Mouse (Mus musculus): ENCODE measurements around the gene Arsb.

Arsb gene

DNA sequence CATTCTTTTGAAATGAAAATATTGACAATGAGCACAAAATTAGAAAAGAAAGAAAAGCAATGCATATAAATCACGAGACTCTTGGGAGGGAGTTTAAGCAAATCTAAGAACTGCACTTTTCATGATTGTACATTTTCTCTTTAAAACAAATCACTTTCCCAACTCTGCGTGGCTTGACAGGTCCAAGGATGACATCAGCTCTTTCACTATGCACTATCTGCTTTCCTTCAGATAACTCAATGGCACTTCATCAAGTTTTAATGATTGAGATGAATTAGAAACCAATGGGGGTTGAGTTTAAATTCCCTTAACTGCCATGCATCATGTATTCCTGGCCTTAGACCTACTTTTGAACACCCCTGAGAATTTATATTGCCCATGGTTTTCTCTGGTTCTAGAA lies 124.0 kb downstream of the Arsb start:
- DNase-seq: no peak

DNA sequence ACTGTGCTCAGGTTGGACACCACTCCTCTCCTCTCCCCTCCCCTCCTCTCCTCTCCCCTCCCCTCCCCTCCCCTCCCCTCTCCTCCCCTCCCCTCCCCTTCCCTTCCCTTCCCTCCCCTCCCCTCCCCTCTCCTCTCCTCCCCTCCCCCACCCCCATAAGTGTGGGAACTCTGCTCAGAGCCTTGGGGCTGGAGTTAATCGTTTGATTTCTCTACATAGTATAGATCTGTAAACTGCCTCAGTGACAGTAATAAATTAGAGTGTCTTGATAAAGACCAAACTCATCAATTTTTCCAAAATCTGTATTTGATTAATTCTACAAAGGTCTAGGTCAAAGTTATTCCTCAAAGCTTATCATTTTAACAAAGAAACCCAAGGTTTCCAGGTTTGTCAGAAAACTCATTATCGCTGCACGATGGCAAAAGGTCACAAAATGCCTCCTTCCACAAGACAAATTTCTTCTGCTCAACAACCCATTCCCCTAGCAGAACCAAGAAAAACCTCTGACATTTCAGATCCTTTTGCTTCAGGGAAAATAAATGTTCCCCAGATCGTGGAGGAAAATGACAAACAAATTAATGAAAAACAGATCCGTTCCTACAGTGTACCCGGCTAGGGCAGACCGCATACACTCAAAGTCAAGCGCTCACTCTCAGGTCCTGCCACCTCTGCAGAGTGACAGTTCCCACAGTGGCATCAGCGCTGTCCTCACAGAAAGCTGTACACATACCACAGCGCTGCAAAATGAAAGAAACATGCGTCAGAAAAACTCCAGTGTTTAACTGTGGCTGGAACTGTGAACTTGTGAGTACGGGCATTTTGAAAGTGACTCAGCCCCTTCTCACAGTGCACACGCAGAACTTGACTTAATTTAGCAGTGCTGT lies 126.8 kb downstream of the Arsb start:
- no peak for DNase-seq

- no peak for DNase-seq
These were observed 128.2 kb downstream of the Arsb start for GRCm38 (mm10) chr13:93899378-93900256.

DNA sequence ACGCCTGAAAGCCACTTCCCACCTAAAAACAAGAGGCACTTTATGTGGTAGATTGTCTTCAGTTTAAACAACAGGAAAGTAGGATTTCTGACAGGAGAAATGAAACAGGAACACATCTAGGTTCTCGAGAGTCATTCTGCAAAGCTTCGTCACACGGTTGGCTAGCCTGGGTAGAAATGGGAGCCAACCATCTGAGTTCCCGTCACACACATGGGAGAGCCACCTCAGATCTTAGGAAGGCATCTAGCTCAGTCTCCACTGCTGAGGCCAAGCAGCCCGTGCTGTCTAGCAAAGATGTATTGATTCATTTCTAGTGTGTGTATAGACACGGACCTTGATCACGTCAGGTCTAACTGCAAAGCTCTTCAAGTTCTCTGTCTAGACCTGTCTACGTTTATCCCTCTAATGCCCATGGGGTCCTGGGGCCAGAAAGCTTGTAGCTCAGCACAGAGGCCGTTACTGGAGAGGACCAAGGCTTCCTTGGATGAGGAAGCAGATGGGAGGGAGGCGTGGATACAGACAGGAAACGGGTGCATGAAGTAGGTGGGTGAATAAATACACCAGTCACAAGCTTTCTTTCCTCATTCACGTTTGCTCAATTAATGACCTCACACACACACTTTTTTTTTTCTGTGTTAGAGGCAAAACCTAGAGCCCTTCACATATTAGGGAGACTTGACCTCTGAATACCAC lies 129.7 kb downstream of the Arsb start:
- no peak for DNase-seq

DNA sequence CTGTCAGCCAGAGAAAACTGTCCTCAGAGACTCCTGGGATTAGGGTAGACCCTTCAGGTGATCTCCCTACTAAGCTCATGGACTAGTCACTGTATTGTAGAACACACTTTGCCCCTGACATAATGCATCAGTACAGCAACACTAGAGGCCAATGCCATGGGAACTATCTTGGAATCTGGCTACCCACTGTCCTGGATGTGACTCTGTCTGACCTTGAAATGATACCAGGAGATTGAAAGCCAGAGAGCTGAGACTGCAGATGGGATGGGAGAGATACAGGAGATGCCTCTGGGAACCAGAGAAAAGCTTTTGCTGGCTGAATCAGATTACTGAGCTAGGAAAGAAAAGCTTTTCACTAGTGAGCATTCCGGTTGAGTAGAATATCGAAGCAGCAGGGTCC lies 130.7 kb downstream of the Arsb start:
- no peak for DNase-seq

DNA sequence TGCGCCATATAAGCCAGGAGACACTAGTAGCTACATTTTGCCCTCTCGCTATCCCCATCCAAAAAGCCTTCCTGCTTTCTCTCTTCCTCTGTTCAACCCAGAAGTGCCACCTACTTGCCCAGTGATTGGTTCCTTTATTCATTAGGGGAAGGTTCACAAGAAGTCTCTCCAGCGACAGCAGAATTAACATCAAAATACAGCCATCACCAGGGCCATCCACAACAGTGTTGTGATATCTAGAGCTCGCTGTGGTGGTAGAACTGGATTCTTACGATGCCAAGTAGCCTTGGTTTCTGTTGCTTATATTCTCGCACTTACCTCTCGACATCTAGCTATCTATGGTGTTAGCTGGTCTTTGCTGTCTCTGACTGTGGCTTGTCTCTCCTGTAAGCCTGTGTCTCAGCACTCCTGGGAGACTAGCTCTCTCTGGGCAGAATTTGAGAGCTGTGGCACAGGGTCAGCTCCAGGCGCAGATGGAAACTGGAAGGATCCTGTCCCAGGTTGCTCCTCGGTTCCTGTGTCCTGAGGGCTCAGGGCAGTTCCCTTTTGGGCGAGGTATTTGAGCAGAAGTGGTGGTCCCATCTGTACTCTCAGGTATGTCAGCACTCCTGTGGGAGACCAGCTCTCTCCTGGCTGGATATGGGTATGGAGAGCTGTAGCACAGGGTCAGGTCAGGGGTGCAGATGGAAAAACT lies 135.3 kb downstream of the Arsb start:
- no peak for DNase-seq

- no peak for DNase-seq
These were observed 136.5 kb downstream of the Arsb start for GRCm38 (mm10) chr13:93907971-93908370.

- no peak for DNase-seq
These were observed 138.4 kb downstream of the Arsb start for GRCm38 (mm10) chr13:93909847-93910246.

- DNase-seq: peak; percentile 41
These were observed 139.6 kb downstream of the Arsb start for GRCm38 (mm10) chr13:93911037-93911436.

DNA sequence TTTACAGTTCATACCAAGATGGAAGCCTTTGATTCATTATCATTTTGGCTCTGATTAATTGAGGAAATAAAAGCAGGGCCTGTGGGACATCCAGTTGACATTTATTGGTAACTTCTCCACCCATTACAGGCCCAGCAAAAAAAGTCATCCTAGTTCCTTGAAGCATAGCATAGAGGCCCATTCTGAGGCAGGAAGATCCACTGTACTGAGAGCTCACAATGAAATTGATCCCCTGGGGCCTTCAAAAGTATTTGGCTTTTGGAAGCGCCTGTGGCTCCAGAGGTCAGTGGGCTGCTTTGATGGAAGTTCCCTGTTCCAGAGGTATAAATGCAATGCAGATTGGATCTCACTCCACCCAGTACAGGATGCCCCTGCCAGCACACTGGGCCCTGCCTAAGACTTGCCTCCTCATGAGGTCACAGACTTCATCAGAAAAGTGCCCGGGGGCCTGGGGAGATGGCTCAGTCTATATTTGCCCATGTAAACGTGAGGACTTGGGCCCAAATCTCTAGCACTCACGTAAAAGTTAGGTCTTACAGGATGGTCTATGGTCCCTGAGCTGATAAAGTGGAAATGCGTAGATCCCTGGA lies 141.0 kb downstream of the Arsb start:
- DNase-seq: no peak

DNA sequence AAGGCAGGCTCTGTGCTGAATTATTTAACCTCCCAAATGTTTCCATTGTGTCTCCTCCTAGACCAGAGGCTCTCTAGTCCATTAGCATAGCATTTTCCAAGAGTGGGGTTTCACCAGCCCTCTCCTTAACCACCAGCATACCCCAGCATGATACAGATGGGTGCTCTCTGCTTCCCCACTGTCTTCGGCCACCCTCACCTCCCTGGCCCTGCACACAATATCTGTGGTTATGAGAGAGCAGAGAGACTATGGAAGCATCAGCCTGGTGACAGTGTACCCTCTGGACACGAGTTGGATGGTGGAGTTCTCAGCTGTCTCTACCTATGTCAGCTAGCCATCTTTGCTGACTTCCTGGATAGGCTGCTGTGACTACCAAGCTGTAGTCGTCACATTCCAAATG lies 142.8 kb downstream of the Arsb start:
- no peak for DNase-seq

DNA sequence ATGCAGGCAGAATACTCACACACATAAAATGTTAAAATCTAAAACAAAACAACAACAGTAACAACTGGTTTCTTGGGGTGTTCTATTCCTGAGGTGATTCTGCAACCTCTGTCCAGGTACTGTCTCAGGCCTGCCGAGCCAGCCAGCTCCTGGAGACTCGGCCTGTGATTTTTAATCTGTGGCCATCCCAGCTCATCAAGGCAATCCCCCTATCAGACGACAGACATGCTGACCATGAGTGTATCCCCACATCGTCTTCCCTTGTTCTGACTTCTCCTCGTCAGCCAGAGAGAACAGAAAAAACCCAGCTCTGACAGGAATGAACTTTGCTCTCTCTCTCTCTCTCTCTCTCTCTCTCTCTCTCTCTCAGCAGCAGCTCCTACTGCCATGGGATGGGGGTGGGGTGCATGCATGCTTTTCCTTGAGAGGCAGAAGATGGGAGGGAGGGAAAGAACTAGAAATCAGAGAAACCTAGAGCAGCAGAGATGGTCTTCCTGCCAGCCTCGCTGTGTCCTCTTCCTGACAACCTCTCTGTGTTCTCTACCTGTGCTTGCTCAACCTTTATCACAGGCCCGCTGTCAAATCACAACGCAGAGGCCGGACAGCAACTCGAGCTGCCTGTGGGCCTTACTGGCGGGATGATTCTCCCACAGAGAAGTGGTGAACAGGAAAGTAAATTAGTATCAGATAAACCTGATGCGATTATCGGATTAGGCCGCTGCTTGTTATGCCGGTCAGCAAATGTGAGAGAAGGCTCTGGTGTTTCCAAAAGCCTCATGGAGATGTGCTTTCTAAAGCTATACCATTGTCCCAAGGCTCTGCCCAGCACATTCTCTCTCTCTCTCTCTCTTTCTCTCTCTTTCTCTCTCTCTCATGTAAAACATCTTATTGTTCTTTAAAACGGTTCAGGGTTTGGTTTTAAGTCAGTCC lies 144.5 kb downstream of the Arsb start:
- no peak for DNase-seq

GRCm38 (mm10) chr13:93919536-93919935 lies 148.1 kb downstream of the Arsb start:
- DNase-seq: no peak

GRCm38 (mm10) chr13:93920080-93920785 lies 148.8 kb downstream of the Arsb start:
- no peak for DNase-seq

- DNase-seq: no peak
These were observed 149.4 kb downstream of the Arsb start for GRCm38 (mm10) chr13:93920786-93921300.

- no peak for DNase-seq
These were observed 150.6 kb downstream of the Arsb start for GRCm38 (mm10) chr13:93921831-93922565.

DNA sequence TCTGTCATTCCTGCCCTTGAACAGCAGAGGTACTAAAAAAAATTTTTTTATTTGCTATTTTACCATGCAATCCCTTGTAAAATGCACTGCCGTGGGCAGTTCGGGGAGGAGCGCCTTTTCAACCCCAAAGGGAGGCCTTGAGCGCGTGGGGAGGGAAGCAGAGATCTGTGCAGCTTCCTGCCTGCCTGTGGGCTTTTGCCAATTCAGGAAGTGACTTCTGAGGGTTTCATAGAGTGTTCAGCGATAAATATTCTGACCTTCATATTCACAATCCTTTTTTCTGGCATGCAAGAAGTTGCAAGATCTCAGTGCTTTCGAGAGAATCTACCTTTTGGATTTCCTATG lies 151.1 kb downstream of the Arsb start:
- DNase-seq: no peak

DNA sequence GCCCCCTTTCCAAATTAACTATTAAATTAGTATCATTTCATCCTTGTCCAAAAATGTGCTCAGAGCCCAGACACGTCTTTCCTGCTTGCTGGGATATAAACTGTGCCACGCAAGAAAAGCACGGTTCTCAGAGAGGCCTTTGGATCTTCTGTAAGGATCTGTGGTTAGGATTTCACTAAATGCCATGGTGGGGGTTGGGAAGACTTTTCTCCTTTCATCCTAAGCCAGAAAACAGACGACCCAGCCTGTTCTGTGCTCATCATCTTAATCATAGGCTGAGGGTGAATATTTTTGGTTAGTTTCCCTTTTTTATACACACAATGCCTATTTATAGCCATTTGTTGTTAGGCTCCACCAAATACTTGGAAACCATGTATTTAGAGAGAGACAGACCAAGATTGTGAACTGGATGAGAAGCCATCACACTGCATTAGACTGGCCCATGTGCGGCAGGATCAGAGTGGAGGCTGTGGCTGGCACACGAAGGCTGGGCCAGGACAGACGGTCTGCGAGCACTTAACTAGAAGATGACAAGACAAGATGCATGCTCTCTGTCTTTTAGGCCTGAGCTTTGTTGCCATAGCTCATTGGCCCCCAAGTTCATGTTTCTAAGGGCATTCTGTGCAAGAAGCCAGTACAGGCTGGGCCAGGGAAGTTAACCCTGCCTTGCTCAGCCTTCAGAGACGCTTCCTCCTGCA lies 153.5 kb downstream of the Arsb start:
- no peak for DNase-seq

All from cerebellum, adult 9-10 months (tissue).